ENCODE assay signal across 9 mouse cellular contexts in the genomic region with DNA sequence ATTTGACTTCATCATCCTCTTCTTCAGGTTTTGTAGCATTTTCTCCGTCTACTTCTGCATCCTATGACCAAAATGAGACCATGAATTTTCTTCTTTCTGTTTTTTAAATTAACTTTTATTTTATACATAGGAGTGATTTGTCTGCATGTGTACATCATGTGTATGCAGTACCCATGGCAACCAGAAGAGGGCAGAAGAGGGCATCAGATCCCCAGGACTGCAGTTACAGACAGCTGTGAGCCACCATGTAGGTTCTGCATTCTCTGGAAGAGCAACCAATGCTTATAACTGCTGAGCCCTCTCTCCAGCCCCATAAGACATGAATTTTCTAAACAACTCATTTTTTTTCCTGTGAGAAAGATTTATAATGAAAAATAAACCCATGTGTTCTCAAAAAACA. TPM values are rescaled to one million over a fixed set of nuclear protein-coding genes. Genes with fewer than 3 reads are reported as not detected.
DNase-seq lines count a peak whose midpoint lies in the region; ATAC-seq lines count a peak whose summit lies in the region.
"Had no signal": no experiment of that assay in that cellular context is flagged by ENCODE, and none has a peak within 500 bp of the region (broad histone marks: within the 10 kb centered on the region; RNA-seq: fewer than 3 reads in every experiment).

No protein-coding gene starts in this region.

- H3K36me3 ChIP-seq in forebrain, embryonic 10.5 days (replicated peaks): no peaks in the 10 kb centered on the region
- H3K36me3 ChIP-seq in forebrain, embryonic 13.5 days (ENCODE audit: poor library complexity, severe bottlenecking): no peaks in the 10 kb centered on the region
- no peaks in the 10 kb centered on the region for H3K36me3 ChIP-seq in embryonic facial prominence, embryonic 11.5 days (replicated peaks; ENCODE audit: control insufficient read depth, insufficient read depth, low read depth, low read length)

- H3K27me3 ChIP-seq in forebrain, embryonic 10.5 days (ENCODE audit: poor library complexity, severe bottlenecking): no peaks in the 10 kb centered on the region
- no peaks in the 10 kb centered on the region for H3K27me3 ChIP-seq in forebrain, embryonic 13.5 days
- H3K27me3 ChIP-seq in embryonic facial prominence, embryonic 11.5 days (ENCODE audit: control insufficient read depth, insufficient read depth, low read length): no peaks in the 10 kb centered on the region

- no peak for ATAC-seq in forebrain, embryonic 13.5 days
- no peak for ATAC-seq in embryonic facial prominence, embryonic 11.5 days (replicated peaks; ENCODE audit: insufficient number of reproducible peaks, low FRiP score, low TSS enrichment, low read depth)

- no peaks in the 10 kb centered on the region for H3K4me1 ChIP-seq in forebrain, embryonic 10.5 days
- H3K4me1 ChIP-seq in forebrain, embryonic 13.5 days: no peaks in the 10 kb centered on the region
- H3K4me1 ChIP-seq in embryonic facial prominence, embryonic 11.5 days (ENCODE audit: control insufficient read depth, insufficient read depth, low read length): no peaks in the 10 kb centered on the region

- H3K4me3 ChIP-seq in forebrain, embryonic 10.5 days: no peak overlapping the region
- no peak overlapping the region for H3K4me3 ChIP-seq in forebrain, embryonic 13.5 days
- H3K4me3 ChIP-seq in embryonic facial prominence, embryonic 11.5 days (ENCODE audit: low read depth, low read length): no peak overlapping the region

- no peak overlapping the region for H3K27ac ChIP-seq in forebrain, embryonic 10.5 days
- H3K27ac ChIP-seq in forebrain, embryonic 13.5 days: no peak overlapping the region
- no peak overlapping the region for H3K27ac ChIP-seq in embryonic facial prominence, embryonic 11.5 days (replicated peaks; ENCODE audit: low read depth, low read length)

- no peak overlapping the region for H3K4me2 ChIP-seq in forebrain, embryonic 13.5 days
- H3K4me2 ChIP-seq in embryonic facial prominence, embryonic 11.5 days (ENCODE audit: low read depth, low read length): no peak overlapping the region

- DNase-seq in forebrain, embryonic 10.5 days (ENCODE audit: extremely low spot score, low spot score): peak; percentile 42
- DNase-seq in left cerebral cortex, adult 18-20 months (ENCODE audit: low spot score in 2 of 2): peak; percentile 13 to 32
- no peak for DNase-seq in left cerebral cortex, adult 8-10 months (ENCODE audit: low spot score in 2 of 2)
- peak; percentile 69 for DNase-seq in NIH3T3 (ENCODE audit: low read depth)
- peak; percentile 33 for DNase-seq in embryonic facial prominence, embryonic 11.5 days (ENCODE audit: low spot score)
- DNase-seq in lung, postnatal 36 days: peak; percentile 44
- DNase-seq in thymus, postnatal 25 days: peak; percentile 56

- 36% methylated on average over 1 of the region's 1 CpGs for WGBS in forebrain, embryonic 10.5 days
- WGBS in forebrain, embryonic 13.5 days: 43% methylated on average over 1 of the region's 1 CpGs
- WGBS in embryonic facial prominence, embryonic 11.5 days: 34% methylated on average over 1 of the region's 1 CpGs

- H3K9ac ChIP-seq in forebrain, embryonic 13.5 days: no peak overlapping the region
- no peak overlapping the region for H3K9ac ChIP-seq in embryonic facial prominence, embryonic 11.5 days (replicated peaks; ENCODE audit: low read length)

- H3K9me3 ChIP-seq in forebrain, embryonic 10.5 days: no peaks in the 10 kb centered on the region
- no peaks in the 10 kb centered on the region for H3K9me3 ChIP-seq in forebrain, embryonic 13.5 days (replicated peaks)
- H3K9me3 ChIP-seq in embryonic facial prominence, embryonic 11.5 days (replicated peaks; ENCODE audit: control insufficient read depth, low read length): no peaks in the 10 kb centered on the region

RNA-seq across cellular contexts. Expression of a gene that starts 28.9 kb away (rescaled TPM):
- 253 and 258 TPM in 2 replicates for polyA plus RNA-seq in forebrain, embryonic 10.5 days (2016; fragmentation: Nextera tagmentation; extraction: Ambion mirVana)
- polyA plus RNA-seq in forebrain, embryonic 13.5 days (2015; fragmentation: Nextera tagmentation; extraction: Ambion mirVana): 214 and 219 TPM in 2 replicates
- total RNA-seq in left cerebral cortex, adult 18-20 months (2021): 100 to 1,000 TPM; 112 to 118 TPM
- total RNA-seq in left cerebral cortex, adult 8-10 months (2022): 100 to 1,000 TPM; 116 to 122 (median 118) TPM
- 252 and 265 TPM in 2 replicates for polyA plus RNA-seq in embryonic facial prominence, embryonic 11.5 days (2014; fragmentation: Nextera tagmentation; extraction: Ambion mirVana)

RNA-seq across cellular contexts. Expression of a gene that starts 28.9 kb away (rescaled TPM):
- polyA plus RNA-seq in forebrain, embryonic 10.5 days (2016; fragmentation: Nextera tagmentation; extraction: Ambion mirVana): 99.4 and 114 TPM in 2 replicates
- polyA plus RNA-seq in forebrain, embryonic 13.5 days (2015; fragmentation: Nextera tagmentation; extraction: Ambion mirVana): 83.5 and 86.9 TPM in 2 replicates
- 10 to 100 TPM; 35.0 to 35.5 TPM for total RNA-seq in left cerebral cortex, adult 18-20 months (2021)
- 10 to 100 TPM; 33.9 to 37.9 (median 37.5) TPM for total RNA-seq in left cerebral cortex, adult 8-10 months (2022)
- polyA plus RNA-seq in embryonic facial prominence, embryonic 11.5 days (2014; fragmentation: Nextera tagmentation; extraction: Ambion mirVana): 95.4 and 111 TPM in 2 replicates

RNA-seq across cellular contexts. Expression of a gene that starts 51.4 kb away (rescaled TPM):
- 0.10 and 0.32 TPM in 2 replicates for polyA plus RNA-seq in forebrain, embryonic 10.5 days (2016; fragmentation: Nextera tagmentation; extraction: Ambion mirVana)
- polyA plus RNA-seq in forebrain, embryonic 13.5 days (2015; fragmentation: Nextera tagmentation; extraction: Ambion mirVana): 0.05 and 0.08 TPM in 2 replicates
- under 1 TPM; 0.30 to 0.77 TPM for total RNA-seq in left cerebral cortex, adult 18-20 months (2021)
- under 1 TPM; 0.23 to 0.43 (median 0.38) TPM for total RNA-seq in left cerebral cortex, adult 8-10 months (2022)
- polyA plus RNA-seq in embryonic facial prominence, embryonic 11.5 days (2014; fragmentation: Nextera tagmentation; extraction: Ambion mirVana): 0.20 TPM in 1 of 2 replicates, not detected in the other
- total RNA-seq: heart, postnatal 14 days had no signal

Comparison
In these comparisons a context has a peak if more than half of its experiments do, and no peak if none do; other contexts are left out.
1. DNase-seq: peak in forebrain, embryonic 10.5 days (single experiment), left cerebral cortex, adult 18-20 months (2 of 2), NIH3T3 (single experiment), embryonic facial prominence, embryonic 11.5 days (single experiment), lung, postnatal 36 days (single experiment) and thymus, postnatal 25 days (single experiment); none in left cerebral cortex, adult 8-10 months (0 of 2).